Mouse (Mus musculus) liver, embryonic 11.5 days (tissue): ENCODE measurements around the gene Gbp2. TPM values are rescaled to one million over a fixed set of nuclear protein-coding genes. Genes with fewer than 3 reads are reported as not detected.
A peak's percentile ranks its signal among the peaks of the same experiment; 100 is the strongest.

Source experiments
- ATAC-seq: fragments of 200-750 bp; cut with Nextera tagmentation; replicated peaks from 2 replicates; pipeline ENCODE4 v1.8.0; 2017; ENCODE audit warnings: moderate number of reproducible peaks, mild to moderate bottlenecking, moderate TSS enrichment, moderate library complexity; ENCODE audit not compliant: low FRiP score
- DNase-seq: peaks from one replicate; pipeline ENCODE4 v3.0.0-alpha.2; 2017; ENCODE audit warnings: low spot score
- H3K27ac ChIP-seq: fragments of 300-500 bp; sonication (generic); 2 replicates; pipeline ENCODE4 v1.5.1; 2014; ENCODE audit warnings: mild to moderate bottlenecking, low read depth, low read length, control low read depth
- H3K27me3 ChIP-seq: fragments of 300-500 bp; sonication (generic); replicated peaks from 2 replicates; pipeline ENCODE4 v1.6.1; 2014; ENCODE audit warnings: low read length, mixed read lengths; ENCODE audit not compliant: control insufficient read depth, insufficient read depth
- H3K36me3 ChIP-seq: fragments of 300-500 bp; sonication (generic); 2 replicates; pipeline ENCODE4 v1.6.1; 2014; ENCODE audit warnings: mild to moderate bottlenecking, low read length, moderate library complexity, mixed read lengths; ENCODE audit not compliant: control insufficient read depth, insufficient read depth
- H3K4me1 ChIP-seq: fragments of 300-500 bp; sonication (generic); replicated peaks from 2 replicates; pipeline ENCODE4 v1.6.1; 2014; ENCODE audit warnings: low read length, mixed read lengths; ENCODE audit not compliant: control insufficient read depth, insufficient read depth
- H3K4me2 ChIP-seq: fragments of 300-500 bp; sonication (generic); 2 replicates; pipeline ENCODE4 v1.6.1; 2014; ENCODE audit warnings: mild to moderate bottlenecking, control low read depth, moderate library complexity
- H3K4me3 ChIP-seq: fragments of 300-500 bp; sonication (generic); 2 replicates; pipeline ENCODE4 v1.5.1; 2014; ENCODE audit warnings: low read depth, low read length, control low read depth
- H3K9ac ChIP-seq: fragments of 300-500 bp; sonication (generic); 2 replicates; pipeline ENCODE4 v1.6.1; 2014; ENCODE audit warnings: low read depth, low read length, control low read depth
- H3K9me3 ChIP-seq: fragments of 300-500 bp; sonication (generic); 2 replicates; pipeline ENCODE4 v1.6.1; 2016; ENCODE audit warnings: low read length, inconsistent platforms, mixed read lengths; ENCODE audit not compliant: control insufficient read depth
- WGBS: fragments of 180-500 bp; shearing (Covaris S2); extraction: QIAGEN DNeasy Blood & Tissue Kit; methylation state at CpG from one replicate; pipeline ENCODE4 v1.1.7; 2014; 5-methylcytosine and 5-hydroxymethylcytosine counted together
- polyA plus RNA-seq: library from polyadenylated mRNA; unstranded; fragments of >200 nt; fragmentation: Nextera tagmentation; extraction: Ambion mirVana; gene quantifications from 2 replicates; pipeline ENCODE4 v1.2.1, GENCODE M21; 2014

The Gbp2 gene
- polyA plus RNA-seq: 2.1 and 2.4 TPM in 2 replicates

DNA sequence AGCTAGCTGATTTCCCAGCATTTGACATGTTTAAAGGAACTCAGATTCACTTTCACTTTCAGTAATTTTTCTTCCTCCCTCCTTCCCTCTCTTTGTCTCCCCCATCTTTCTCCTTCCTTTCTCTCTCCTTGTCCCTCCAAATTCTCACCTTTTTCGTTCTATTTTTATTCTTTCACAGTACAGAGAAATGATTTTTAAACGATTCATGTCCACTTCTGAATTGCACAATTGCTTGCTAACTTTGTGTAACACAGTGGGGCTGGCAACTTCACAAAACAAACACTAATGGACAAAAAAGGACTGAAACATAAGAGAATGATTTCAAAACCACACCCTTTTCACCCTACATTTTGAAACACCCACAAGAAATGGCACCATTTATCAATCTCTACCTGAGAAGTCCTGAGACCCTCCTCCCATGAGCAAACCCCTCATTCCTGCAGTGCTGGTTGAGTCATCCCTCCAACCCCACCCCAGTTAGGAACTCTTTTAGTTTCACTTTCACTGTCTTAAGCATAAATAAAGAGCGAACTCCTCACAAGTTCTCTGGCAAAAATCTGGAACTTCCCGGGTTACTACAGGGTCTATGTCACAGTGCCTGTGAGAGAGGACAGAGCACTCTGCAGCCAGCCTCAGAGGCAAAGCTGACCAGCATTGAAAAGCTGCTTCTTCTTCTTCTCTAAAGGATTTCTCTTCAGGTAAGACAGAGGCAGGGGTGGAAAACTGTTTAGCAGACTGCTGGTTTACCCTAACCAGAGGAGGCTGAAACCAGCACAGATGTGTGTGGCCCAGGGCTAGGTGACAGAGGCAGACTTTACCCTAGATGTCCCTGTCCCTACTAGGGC lies at the start of gene Gbp2:
Gene Gbp2 (plus strand): TSS at position 492 of the 845 bp plus-strand sequence.
- Histone ChIP-seq H3K9me3 (no peaks in the 10 kb centered on the region), H3K4me3 (peak within 1 kb of the TSS; percentile 32), H3K9ac (peak within 1 kb of the TSS; percentile 25), H3K27ac (no peak within 1 kb of the TSS), H3K27me3 (no peaks in the 10 kb centered on the region), H3K4me2 (peak within 1 kb of the TSS; percentile 57), H3K4me1 (no peaks in the 10 kb centered on the region; the same call in 1 of the 2 replicates), H3K36me3 (no peaks in the 10 kb centered on the region)
- 40% methylated on average over 4 of the region's 4 CpGs for WGBS
- DNase-seq (no peak), ATAC-seq (peak; percentile 62)

DNA sequence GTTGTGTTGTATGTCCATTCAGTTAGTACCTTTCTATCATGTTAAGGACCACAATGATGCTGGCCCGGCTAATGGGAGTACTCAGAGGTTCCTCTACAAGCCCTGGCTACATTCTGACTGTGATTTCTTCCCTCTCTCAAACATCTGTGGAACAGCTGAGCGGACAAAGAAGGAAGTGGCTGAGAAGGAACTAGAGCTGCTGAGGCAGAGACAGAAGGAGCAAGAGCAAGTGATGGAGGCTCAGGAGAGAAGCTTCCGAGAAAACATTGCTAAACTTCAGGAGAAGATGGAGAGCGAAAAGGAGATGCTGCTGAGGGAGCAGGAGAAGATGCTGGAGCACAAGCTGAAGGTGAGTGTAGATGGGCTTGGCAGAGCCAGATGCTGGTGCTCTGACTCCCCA lies 49.7 kb upstream of the Gbp2 start:
- Histone ChIP-seq H3K9me3 (no peaks in the 10 kb centered on the region), H3K9ac (no peak overlapping the region), H3K27ac (no peak overlapping the region), H3K4me1 (no peaks in the 10 kb centered on the region), H3K36me3 (no peaks in the 10 kb centered on the region), H3K4me2 (no peak overlapping the region), H3K27me3 (no peaks in the 10 kb centered on the region), H3K4me3 (no peak overlapping the region)
- ATAC-seq: no peak
- WGBS: 83% methylated on average over 4 of the region's 4 CpGs
- DNase-seq: no peak

DNA sequence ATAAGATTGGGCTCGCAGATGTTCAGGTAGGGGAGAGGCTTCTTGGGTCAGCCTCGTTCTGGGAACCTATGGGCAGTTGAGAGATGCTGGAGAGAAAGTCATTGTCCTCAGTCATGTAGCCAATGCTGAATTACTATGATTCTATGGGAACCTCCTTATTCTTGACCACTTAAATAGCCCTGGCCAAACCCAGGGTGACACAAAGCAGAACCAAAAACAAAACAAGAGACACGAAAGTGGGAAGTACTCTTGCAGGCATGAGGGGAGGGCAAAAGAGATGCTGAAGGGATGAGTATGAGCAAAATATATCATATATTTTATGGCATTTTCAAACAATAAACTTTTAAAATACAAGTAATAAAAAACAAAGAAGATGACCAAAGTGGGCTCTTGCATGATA lies 43.3 kb upstream of the Gbp2 start:
- WGBS: 77% methylated on average over 3 of the region's 3 CpGs
- H3K4me2 ChIP-seq: no peak overlapping the region
- no peak for DNase-seq
- no peak overlapping the region for H3K4me3 ChIP-seq
- ATAC-seq: no peak
- H3K36me3 ChIP-seq: no peaks in the 10 kb centered on the region
- no peaks in the 10 kb centered on the region for H3K27me3 ChIP-seq
- no peak overlapping the region for H3K27ac ChIP-seq
- no peak overlapping the region for H3K9ac ChIP-seq
- no peaks in the 10 kb centered on the region for H3K9me3 ChIP-seq
- no peaks in the 10 kb centered on the region for H3K4me1 ChIP-seq

GRCm38 (mm10) chr3:142578342-142578741 lies 42.1 kb upstream of the Gbp2 start:
- DNase-seq (no peak), ATAC-seq (no peak)
- WGBS: 77% methylated on average over 4 of the region's 4 CpGs
- Histone ChIP-seq H3K27ac (no peak overlapping the region), H3K27me3 (no peaks in the 10 kb centered on the region), H3K36me3 (no peaks in the 10 kb centered on the region), H3K9me3 (no peaks in the 10 kb centered on the region), H3K4me3 (no peak overlapping the region), H3K9ac (no peak overlapping the region), H3K4me1 (no peaks in the 10 kb centered on the region), H3K4me2 (no peak overlapping the region)

DNA sequence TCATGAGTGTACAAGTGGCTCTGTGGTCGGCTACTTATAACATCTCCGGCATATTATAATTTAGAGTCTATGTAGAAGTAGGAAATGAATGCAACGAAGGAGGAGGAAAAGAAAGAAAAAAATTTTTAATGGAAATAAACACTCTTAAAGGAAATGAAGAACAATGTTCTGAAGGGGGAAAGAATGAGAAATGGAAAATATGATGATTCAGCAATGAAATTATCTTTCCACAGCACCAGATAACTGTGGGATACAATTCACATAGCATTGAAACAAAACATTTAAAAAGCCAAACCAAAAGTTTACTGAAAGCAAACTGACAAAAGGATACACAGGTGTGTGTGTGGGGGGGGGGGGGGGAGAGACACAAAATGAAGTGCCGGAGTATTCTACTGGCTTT lies 37.3 kb upstream of the Gbp2 start:
- H3K9ac ChIP-seq: no peak overlapping the region
- no peaks in the 10 kb centered on the region for H3K9me3 ChIP-seq
- WGBS: 84% methylated on average over 4 of the region's 4 CpGs
- H3K27me3 ChIP-seq: no peaks in the 10 kb centered on the region
- no peaks in the 10 kb centered on the region for H3K4me1 ChIP-seq
- ATAC-seq (no peak), DNase-seq (no peak)
- H3K27ac ChIP-seq: no peak overlapping the region
- H3K4me3 ChIP-seq: no peak overlapping the region
- H3K4me2 ChIP-seq: no peak overlapping the region
- H3K36me3 ChIP-seq: no peaks in the 10 kb centered on the region

DNA sequence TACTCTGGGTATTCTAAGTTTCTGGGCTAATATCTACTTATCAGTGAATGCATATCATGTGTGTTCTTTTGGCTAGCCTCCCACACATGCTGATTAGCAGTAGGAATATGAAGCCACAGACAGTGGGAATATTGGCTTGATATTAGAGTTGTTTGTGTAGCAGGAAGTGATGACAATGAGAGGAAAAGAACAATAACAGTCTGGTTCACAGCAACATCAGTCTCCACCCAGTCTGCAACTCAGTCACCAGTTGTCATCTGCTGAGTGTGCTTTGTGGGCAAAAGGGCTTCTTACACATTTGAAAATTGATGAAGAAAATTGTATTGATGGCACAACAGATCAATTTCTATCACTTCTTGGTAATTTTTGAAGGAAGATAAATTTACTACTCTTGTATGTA lies 33.0 kb upstream of the Gbp2 start:
- H3K4me2 ChIP-seq: no peak overlapping the region
- no peaks in the 10 kb centered on the region for H3K9me3 ChIP-seq
- ATAC-seq (no peak), DNase-seq (no peak)
- H3K27me3 ChIP-seq: no peaks in the 10 kb centered on the region
- no peak overlapping the region for H3K27ac ChIP-seq
- H3K4me1 ChIP-seq: no peaks in the 10 kb centered on the region
- H3K4me3 ChIP-seq: no peak overlapping the region
- no peaks in the 10 kb centered on the region for H3K36me3 ChIP-seq
- no peak overlapping the region for H3K9ac ChIP-seq

DNA sequence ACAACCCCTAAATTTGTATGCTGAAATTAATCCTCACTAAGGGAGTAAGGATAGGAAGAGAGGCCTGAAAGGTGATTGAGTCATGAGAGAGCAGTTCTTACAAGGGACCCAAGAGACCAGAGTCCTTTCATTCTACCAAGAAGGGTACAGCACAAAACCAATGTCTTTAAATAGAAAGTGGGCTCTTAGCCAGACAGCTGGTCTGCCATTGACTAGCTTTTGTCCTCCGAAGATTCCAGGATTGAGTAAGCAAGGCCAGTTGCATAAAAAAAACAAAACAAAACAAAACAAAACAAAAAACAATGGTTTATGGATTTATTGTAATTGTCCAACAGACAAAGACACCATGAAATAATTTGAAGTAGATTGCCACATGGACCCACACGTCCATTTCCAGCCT lies 31.5 kb upstream of the Gbp2 start:
- H3K4me2 ChIP-seq: no peak overlapping the region
- H3K9me3 ChIP-seq: no peaks in the 10 kb centered on the region
- H3K27me3 ChIP-seq: no peaks in the 10 kb centered on the region
- H3K36me3 ChIP-seq: no peaks in the 10 kb centered on the region
- no peak overlapping the region for H3K27ac ChIP-seq
- DNase-seq: no peak
- 72% methylated on average over 2 of the region's 2 CpGs for WGBS
- H3K4me3 ChIP-seq: no peak overlapping the region
- no peak overlapping the region for H3K9ac ChIP-seq
- H3K4me1 ChIP-seq: no peaks in the 10 kb centered on the region
- no peak for ATAC-seq

DNA sequence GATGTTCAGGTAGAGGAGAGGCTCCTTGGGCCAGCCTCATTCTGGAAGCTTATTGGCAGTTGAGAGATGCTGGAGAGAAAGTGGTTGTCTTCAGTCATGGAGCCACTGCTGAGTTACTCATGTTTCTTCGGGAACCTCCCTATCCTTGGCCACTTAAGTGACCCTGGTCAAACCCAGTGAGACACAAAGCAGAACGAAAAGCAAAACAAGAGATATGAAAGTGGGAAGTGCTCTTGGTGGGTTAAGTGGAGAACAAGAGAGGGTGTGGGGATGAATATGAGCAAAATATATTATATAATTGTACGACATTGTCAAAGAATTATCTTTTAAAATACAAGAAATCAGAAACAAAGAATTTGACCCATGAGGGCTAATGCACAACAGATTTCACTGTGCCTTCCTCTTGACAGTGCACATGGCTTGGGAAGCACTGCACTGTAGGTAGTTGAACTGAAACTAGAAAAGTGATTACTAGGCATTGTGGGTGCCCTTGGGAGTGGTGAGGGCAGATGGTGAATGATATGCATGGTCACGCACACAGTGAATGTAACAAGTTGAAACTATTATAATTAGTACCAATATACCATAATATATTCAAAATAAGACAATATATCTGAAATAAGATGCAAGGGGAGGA lies 29.9 kb upstream of the Gbp2 start:
- Histone ChIP-seq H3K27me3 (no peaks in the 10 kb centered on the region), H3K9me3 (no peaks in the 10 kb centered on the region), H3K36me3 (no peaks in the 10 kb centered on the region), H3K4me1 (no peaks in the 10 kb centered on the region), H3K4me3 (no peak overlapping the region), H3K9ac (no peak overlapping the region), H3K27ac (no peak overlapping the region), H3K4me2 (no peak overlapping the region)
- DNase-seq: no peak
- ATAC-seq: no peak
- WGBS: 77% methylated on average over 4 of the region's 4 CpGs

DNA sequence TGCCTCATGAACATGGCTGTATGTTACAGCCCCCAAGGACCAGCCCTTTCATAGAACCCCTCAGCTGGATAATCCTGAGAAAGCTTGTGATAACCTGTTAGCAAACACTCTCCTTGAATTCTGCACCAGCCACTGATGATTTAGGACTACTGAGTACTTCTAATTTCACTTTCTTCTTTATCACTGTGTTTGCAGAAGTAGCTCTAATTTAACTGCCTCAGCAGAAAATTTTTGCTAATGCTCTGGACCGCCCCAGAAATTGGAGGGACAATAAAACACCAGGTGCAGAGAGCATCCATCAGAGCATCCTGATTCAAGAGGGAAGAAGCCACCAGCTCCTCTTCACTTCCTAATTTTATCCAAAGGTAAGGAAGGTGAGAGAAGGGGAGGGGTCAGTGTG lies 25.9 kb upstream of the Gbp2 start, which contains the start of gene Gbp2b:
Gene Gbp2b (plus strand): TSS at position 301 of the 400 bp plus-strand sequence.
- H3K4me3 ChIP-seq: no peak within 1 kb of the TSS
- H3K9me3 ChIP-seq: no peaks in the 10 kb centered on the region
- no peak within 1 kb of the TSS for H3K27ac ChIP-seq
- 59% methylated on average over 1 of the region's 1 CpGs for WGBS
- H3K36me3 ChIP-seq: no peaks in the 10 kb centered on the region
- H3K4me2 ChIP-seq: no peak within 1 kb of the TSS
- H3K9ac ChIP-seq: no peak within 1 kb of the TSS
- DNase-seq: no peak
- no peaks in the 10 kb centered on the region for H3K4me1 ChIP-seq
- no peaks in the 10 kb centered on the region for H3K27me3 ChIP-seq
- ATAC-seq: no peak
